In genomic region chr4:63374331-63374730, GRCm38 (mm10) we compare ENCODE assay signal across 1 mouse cellular context.
TF ChIP-seq lines count a peak whose summit lies in the region.

No protein-coding gene starts in this region.

TF ChIP-seq in MEL, 35 proteins besides CTCF, POLR2A, EP300 and RAD21 (continued from another document):
- no peak for TF ChIP-seq ZKSCAN1 (IDR thresholded peaks at IDR 0.05; ENCODE audit: low read depth, low read length)
